8 mouse cellular contexts compared by ENCODE assay signal in the genomic region with DNA sequence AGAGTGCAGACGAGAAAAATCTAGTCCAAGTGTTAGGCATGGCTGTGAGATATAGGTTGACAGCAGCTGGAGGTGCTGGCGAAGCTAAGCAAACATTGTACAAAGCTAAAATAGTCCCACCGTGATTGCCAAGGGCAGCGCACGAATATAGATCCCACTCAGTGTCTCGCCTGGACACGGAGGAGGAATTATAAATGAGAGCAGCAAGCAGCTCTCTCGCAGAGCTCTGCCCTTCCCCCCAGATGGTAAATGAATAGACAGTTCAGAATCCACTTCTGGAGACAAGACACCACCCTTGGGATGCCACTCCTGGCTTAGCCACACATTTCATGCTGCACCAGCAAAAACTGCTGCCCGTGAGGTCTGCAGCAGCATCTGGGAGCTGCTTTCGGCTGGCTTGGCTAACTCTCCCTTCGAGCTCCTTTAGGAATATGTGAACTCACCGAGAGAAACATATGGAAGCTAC.
A peak's percentile ranks its signal among the peaks of the same experiment; 100 is the strongest.
DNase-seq lines count a peak whose midpoint lies in the region; ATAC-seq lines count a peak whose summit lies in the region.

No protein-coding gene starts in this region.

- no peaks in the 10 kb centered on the region for H3K9me3 ChIP-seq in midbrain, embryonic 13.5 days
- no peaks in the 10 kb centered on the region for H3K9me3 ChIP-seq in midbrain, embryonic 11.5 days (ENCODE audit: control insufficient read depth, low read length)
- no peaks in the 10 kb centered on the region for H3K9me3 ChIP-seq in stomach, embryonic 15.5 days

- peak overlapping the region; percentile 17 for H3K4me2 ChIP-seq in midbrain, embryonic 13.5 days (replicated peaks)
- no peak overlapping the region for H3K4me2 ChIP-seq in midbrain, embryonic 11.5 days
- H3K4me2 ChIP-seq in stomach, embryonic 15.5 days, result peak overlapping the region; percentile 42

- H3K4me3 ChIP-seq in midbrain, embryonic 13.5 days (replicated peaks), result no peak overlapping the region
- H3K4me3 ChIP-seq in midbrain, embryonic 11.5 days (ENCODE audit: low read depth, low read length), result no peak overlapping the region
- H3K4me3 ChIP-seq in stomach, embryonic 15.5 days (replicated peaks), result peak overlapping the region; percentile 11; the same call in 1 of the 2 replicates

- 52% methylated on average over 12 of the region's 12 CpGs for WGBS in midbrain, embryonic 13.5 days
- WGBS in midbrain, embryonic 11.5 days, result 64% methylated on average over 12 of the region's 12 CpGs
- WGBS in stomach, embryonic 15.5 days, result 31% methylated on average over 12 of the region's 12 CpGs

- ATAC-seq in midbrain, embryonic 13.5 days, result peak; percentile 60; the same call in 1 of the 2 replicates
- no peak for ATAC-seq in midbrain, embryonic 11.5 days (ENCODE audit: low FRiP score)
- no peak for ATAC-seq in stomach, embryonic 15.5 days (ENCODE audit: insufficient read depth, low FRiP score, low read depth)
- no peak for ATAC-seq in monocyte, adult 5-6 weeks (replicated peaks; ENCODE audit: insufficient number of reproducible peaks, low FRiP score, low TSS enrichment, poor library complexity, severe bottlenecking)

- peaks cover 5% of the 10 kb centered on the region; the same call in 1 of the 2 replicates for H3K4me1 ChIP-seq in midbrain, embryonic 13.5 days (replicated peaks)
- no peaks in the 10 kb centered on the region for H3K4me1 ChIP-seq in midbrain, embryonic 11.5 days (ENCODE audit: control insufficient read depth, insufficient read depth, low read length)
- H3K4me1 ChIP-seq in stomach, embryonic 15.5 days, result 0 out of 2 replicates have a peak, but pooled peaks cover 5% of the 10 kb centered on the region

- H3K36me3 ChIP-seq in midbrain, embryonic 13.5 days, result no peaks in the 10 kb centered on the region
- no peaks in the 10 kb centered on the region for H3K36me3 ChIP-seq in midbrain, embryonic 11.5 days (ENCODE audit: control insufficient read depth, insufficient read depth, low read length)
- H3K36me3 ChIP-seq in stomach, embryonic 15.5 days, result no peaks in the 10 kb centered on the region

- 0 out of 2 replicates have a peak overlapping the region, but pooled peaks have one; percentile 26 for H3K27ac ChIP-seq in midbrain, embryonic 13.5 days
- no peak overlapping the region for H3K27ac ChIP-seq in midbrain, embryonic 11.5 days (ENCODE audit: low read depth, low read length)
- H3K27ac ChIP-seq in stomach, embryonic 15.5 days, result peak overlapping the region; percentile 69; the same call in 1 of the 2 replicates

- no peak overlapping the region for H3K9ac ChIP-seq in midbrain, embryonic 13.5 days (replicated peaks)
- H3K9ac ChIP-seq in midbrain, embryonic 11.5 days (ENCODE audit: low read length), result no peak overlapping the region
- no peak overlapping the region for H3K9ac ChIP-seq in stomach, embryonic 15.5 days

- peak; percentile 21 for DNase-seq in embryo, embryonic 11 days
- no peak for DNase-seq in embryo, embryonic 10 days (ENCODE audit: low spot score)
- DNase-seq in midbrain, embryonic 11.5 days (ENCODE audit: low spot score, missing footprints), result no peak
- peak; percentile 11 to 46 for DNase-seq in kidney, postnatal 4 days
- DNase-seq in MN1 (ENCODE audit: low spot score), result no peak

- H3K27me3 ChIP-seq in midbrain, embryonic 13.5 days, result no peaks in the 10 kb centered on the region
- H3K27me3 ChIP-seq in midbrain, embryonic 11.5 days (ENCODE audit: control insufficient read depth, insufficient read depth, low read length), result no peaks in the 10 kb centered on the region
- no peaks in the 10 kb centered on the region for H3K27me3 ChIP-seq in stomach, embryonic 15.5 days (replicated peaks)

Comparison
In these comparisons a context has a peak if more than half of its experiments do, and no peak if none do; other contexts are left out.
1. DNase-seq: peak in embryo, embryonic 11 days (single experiment) and kidney, postnatal 4 days (2 of 2); none in embryo, embryonic 10 days (single experiment), midbrain, embryonic 11.5 days (single experiment) and MN1 (single experiment).